Mouse (Mus musculus) hindbrain, embryonic 15.5 days (tissue): Measurements from ENCODE around the gene P4ha2. TPM values are rescaled to one million over a fixed set of nuclear protein-coding genes. Genes with fewer than 3 reads are reported as not detected.

Experiments
- polyA plus RNA-seq: library from polyadenylated mRNA; unstranded; fragments of >200 nt; fragmentation: Nextera tagmentation; extraction: Ambion mirVana; gene quantifications from 2 replicates; pipeline ENCODE4 v1.2.1, GENCODE M21; 2015

Gene P4ha2
- polyA plus RNA-seq, 1 experiment from 2014 or later, result 9.2 TPM

Other genes with a start within 250 kb of the P4ha2 start
- 0.35 TPM in 1 of 2 replicates, not detected in the other for gene Gm12216, start 240.8 kb upstream of the P4ha2 start, polyA plus RNA-seq
- gene Slc22a5, start 208.4 kb upstream of the P4ha2 start, polyA plus RNA-seq, result 10.9 and 12.1 TPM in 2 replicates
- gene Slc22a21, start 119.8 kb upstream of the P4ha2 start, polyA plus RNA-seq, result 3.1 and 3.7 TPM in 2 replicates
- gene Slc22a4, start 72.0 kb upstream of the P4ha2 start, polyA plus RNA-seq, result 4.4 and 5.3 TPM in 2 replicates
- 28.2 and 33.4 TPM in 2 replicates for gene Pdlim4, start 31.1 kb upstream of the P4ha2 start, polyA plus RNA-seq
- gene Csf2, start 149.6 kb downstream of the P4ha2 start, polyA plus RNA-seq, result not detected in 2 replicates
- not detected in 2 replicates for gene Il3, start 167.2 kb downstream of the P4ha2 start, polyA plus RNA-seq
- gene Acsl6, start 203.7 kb downstream of the P4ha2 start, polyA plus RNA-seq, result 44.0 and 45.4 TPM in 2 replicates